Mouse (Mus musculus): ENCODE measurements around the gene Nceh1. TPM values are rescaled to one million over a fixed set of nuclear protein-coding genes. Genes with fewer than 3 reads are reported as not detected.

Gene Nceh1
- polyA plus RNA-seq, 1 experiment from 2014 or later = 4.5 TPM

- WGBS = 83% methylated on average over 9 of the region's 9 CpGs
- no peak overlapping the region for H3K9ac ChIP-seq
- no peaks in the 10 kb centered on the region for H3K36me3 ChIP-seq (ENCODE audit: poor library complexity, severe bottlenecking)
- no peak for ATAC-seq
- H3K27me3 ChIP-seq = no peaks in the 10 kb centered on the region
- H3K4me3 ChIP-seq = no peak overlapping the region
- no peak overlapping the region for H3K4me2 ChIP-seq
- no peak overlapping the region for H3K27ac ChIP-seq
- H3K9me3 ChIP-seq (replicated peaks) = no peaks in the 10 kb centered on the region
- H3K4me1 ChIP-seq = peaks cover 5% of the 10 kb centered on the region; the same call in 1 of the 2 replicates
Measured at GRCm38 (mm10) chr3:27320613-27321495, 138.1 kb downstream of the Nceh1 start.

DNA sequence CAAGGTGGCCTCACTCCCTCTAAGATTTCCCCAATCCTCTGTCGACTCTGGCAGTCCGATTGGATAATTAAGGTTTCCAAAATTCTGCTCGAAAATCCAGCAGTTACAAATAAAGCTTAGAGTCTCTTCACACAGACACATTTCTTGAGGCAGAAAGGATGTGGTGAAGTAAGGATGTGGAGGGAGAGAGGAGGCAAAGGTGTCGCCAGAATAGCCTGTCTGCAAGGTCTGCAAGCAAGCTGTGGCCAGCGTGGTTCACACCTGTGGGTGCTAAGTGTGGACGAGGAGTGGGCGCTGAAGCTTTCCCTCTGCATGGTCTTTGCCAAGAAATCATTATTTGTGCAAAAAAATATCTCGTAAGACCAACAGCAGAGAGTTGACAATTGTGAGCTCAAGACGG, 139.8 kb downstream of the Nceh1 start:
- no peak overlapping the region for H3K9ac ChIP-seq
- WGBS = 86% methylated on average over 9 of the region's 9 CpGs
- no peaks in the 10 kb centered on the region for H3K4me1 ChIP-seq
- H3K36me3 ChIP-seq (ENCODE audit: poor library complexity, severe bottlenecking) = no peaks in the 10 kb centered on the region
- H3K4me2 ChIP-seq = no peak overlapping the region
- H3K4me3 ChIP-seq = no peak overlapping the region
- no peaks in the 10 kb centered on the region for H3K27me3 ChIP-seq
- H3K27ac ChIP-seq = no peak overlapping the region
- ATAC-seq = no peak
- no peaks in the 10 kb centered on the region for H3K9me3 ChIP-seq (replicated peaks)

DNA sequence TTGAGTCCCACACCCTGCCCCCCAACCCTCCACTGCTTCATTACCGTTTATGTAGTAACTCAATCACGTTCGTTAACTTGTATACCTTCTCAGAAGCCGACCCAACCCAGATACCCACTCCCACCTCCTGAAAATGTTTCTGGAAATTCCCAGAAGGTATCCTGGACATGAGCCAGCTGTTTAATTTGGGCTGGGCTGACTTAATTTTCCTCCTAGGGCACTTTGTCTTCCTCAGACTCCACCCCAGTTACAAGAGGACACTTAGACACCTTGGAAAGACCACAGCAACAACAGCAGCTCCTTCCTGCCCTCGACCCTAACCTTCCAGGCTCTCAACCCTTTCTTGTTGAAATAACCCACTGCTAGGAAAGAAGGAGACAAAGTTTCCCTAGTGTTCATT, 140.8 kb downstream of the Nceh1 start:
- H3K4me1 ChIP-seq = no peaks in the 10 kb centered on the region
- 74% methylated on average over 5 of the region's 5 CpGs for WGBS
- H3K27ac ChIP-seq = no peak overlapping the region
- no peak overlapping the region for H3K9ac ChIP-seq
- no peak for ATAC-seq
- H3K27me3 ChIP-seq = no peaks in the 10 kb centered on the region
- H3K4me2 ChIP-seq = no peak overlapping the region
- no peaks in the 10 kb centered on the region for H3K36me3 ChIP-seq (ENCODE audit: poor library complexity, severe bottlenecking)
- no peak overlapping the region for H3K4me3 ChIP-seq
- no peaks in the 10 kb centered on the region for H3K9me3 ChIP-seq (replicated peaks)

- no peaks in the 10 kb centered on the region for H3K27me3 ChIP-seq
- H3K27ac ChIP-seq = no peak overlapping the region
- H3K4me3 ChIP-seq = no peak overlapping the region
- H3K36me3 ChIP-seq (ENCODE audit: poor library complexity, severe bottlenecking) = no peaks in the 10 kb centered on the region
- no peak overlapping the region for H3K4me2 ChIP-seq
- 76% methylated on average over 4 of the region's 4 CpGs for WGBS
- no peaks in the 10 kb centered on the region for H3K4me1 ChIP-seq
- ATAC-seq = no peak
- H3K9ac ChIP-seq = no peak overlapping the region
- no peaks in the 10 kb centered on the region for H3K9me3 ChIP-seq (replicated peaks)
Measured at GRCm38 (mm10) chr3:27326633-27327191, 143.9 kb downstream of the Nceh1 start.

GRCm38 (mm10) chr3:27330706-27331105, 147.9 kb downstream of the Nceh1 start:
- Histone ChIP-seq H3K4me1 (no peaks in the 10 kb centered on the region), H3K4me3 (no peak overlapping the region), H3K36me3 (ENCODE audit: poor library complexity, severe bottlenecking) (no peaks in the 10 kb centered on the region), H3K9ac (no peak overlapping the region), H3K27me3 (no peaks in the 10 kb centered on the region), H3K9me3 (replicated peaks) (no peaks in the 10 kb centered on the region), H3K27ac (no peak overlapping the region), H3K4me2 (no peak overlapping the region)
- no peak for ATAC-seq
- WGBS = 91% methylated on average over 5 of the region's 5 CpGs

Other genes starting within 250 kb of the Nceh1 start
- gene Ect2, start 29.1 kb upstream of the Nceh1 start, polyA plus RNA-seq (2015; fragmentation: Nextera tagmentation; extraction: Ambion mirVana) = 67.1 and 72.6 TPM in 2 replicates
- 0.05 TPM in 1 of 2 replicates, not detected in the other for gene Tnfsf10, start 134.1 kb downstream of the Nceh1 start, polyA plus RNA-seq (2015; fragmentation: Nextera tagmentation; extraction: Ambion mirVana)
- gene Ghsr, start 188.4 kb downstream of the Nceh1 start, polyA plus RNA-seq (2015; fragmentation: Nextera tagmentation; extraction: Ambion mirVana) = not detected in 2 replicates

Data from forebrain, embryonic 13.5 days (tissue).